Comparison of ENCODE assay signal across 8 mouse cellular contexts in genomic region chr8:126661511-126662142, GRCm38 (mm10).
DNase-seq lines count a peak whose midpoint lies in the region; ATAC-seq lines count a peak whose summit lies in the region.
"Had no signal": no experiment of that assay in that cellular context is flagged by ENCODE, and none has a peak within 500 bp of the region (broad histone marks: within the 10 kb centered on the region; RNA-seq: fewer than 3 reads in every experiment).

No protein-coding gene starts in this region.

- H3K4me3 ChIP-seq in embryonic facial prominence, embryonic 14.5 days (ENCODE audit: low read depth, low read length), result no peak overlapping the region
- no peak overlapping the region for H3K4me3 ChIP-seq in hindbrain, embryonic 14.5 days (replicated peaks; ENCODE audit: low read length)
- H3K4me3 ChIP-seq in midbrain, embryonic 12.5 days, result no peak overlapping the region

- H3K36me3 ChIP-seq in embryonic facial prominence, embryonic 14.5 days (ENCODE audit: control insufficient read depth, insufficient read depth, low read length), result no peaks in the 10 kb centered on the region
- H3K36me3 ChIP-seq in hindbrain, embryonic 14.5 days (replicated peaks; ENCODE audit: control insufficient read depth, insufficient read depth), result no peaks in the 10 kb centered on the region
- no peaks in the 10 kb centered on the region for H3K36me3 ChIP-seq in midbrain, embryonic 12.5 days

- DNase-seq in thymus, postnatal 4 days, result peak; percentile 34
- no peak for DNase-seq in thymus, postnatal 14 days
- no peak for DNase-seq in embryonic facial prominence, embryonic 14.5 days (ENCODE audit: low spot score)
- no peak for DNase-seq in hindbrain, embryonic 14.5 days (ENCODE audit: low spot score)
- no peak for DNase-seq in urinary bladder, postnatal 25 days (ENCODE audit: low spot score)
- no peak for DNase-seq in adipocyte (ENCODE audit: low spot score)

- 40% methylated on average over 14 of the region's 14 CpGs for WGBS in embryonic facial prominence, embryonic 14.5 days
- 20% methylated on average over 14 of the region's 14 CpGs for WGBS in hindbrain, embryonic 14.5 days
- WGBS in midbrain, embryonic 12.5 days, result 33% methylated on average over 14 of the region's 14 CpGs

- no peak overlapping the region for H3K9ac ChIP-seq in embryonic facial prominence, embryonic 14.5 days (ENCODE audit: low read depth, low read length)
- H3K9ac ChIP-seq in hindbrain, embryonic 14.5 days, result peak overlapping the region; percentile 21; the same call in 1 of the 2 replicates
- H3K9ac ChIP-seq in midbrain, embryonic 12.5 days (replicated peaks), result no peak overlapping the region; the same call in 1 of the 2 replicates

- peak overlapping the region; percentile 36 for H3K4me2 ChIP-seq in embryonic facial prominence, embryonic 14.5 days (ENCODE audit: low read depth, low read length)
- peak overlapping the region; percentile 23 for H3K4me2 ChIP-seq in hindbrain, embryonic 14.5 days (replicated peaks)
- peak overlapping the region; percentile 28; the same call in 1 of the 2 replicates for H3K4me2 ChIP-seq in midbrain, embryonic 12.5 days (replicated peaks)

- no peak for ATAC-seq in embryonic facial prominence, embryonic 14.5 days (ENCODE audit: low read depth)
- peak; percentile 5; the same call in 1 of the 2 replicates for ATAC-seq in hindbrain, embryonic 14.5 days (ENCODE audit: low FRiP score)
- ATAC-seq in midbrain, embryonic 12.5 days (ENCODE audit: low FRiP score, low read depth), result no peak

- H3K9me3 ChIP-seq in embryonic facial prominence, embryonic 14.5 days (ENCODE audit: control insufficient read depth, low read length), result no peaks in the 10 kb centered on the region
- H3K9me3 ChIP-seq in hindbrain, embryonic 14.5 days (ENCODE audit: control insufficient read depth, low read length), result no peaks in the 10 kb centered on the region
- H3K9me3 ChIP-seq in midbrain, embryonic 12.5 days, result no peaks in the 10 kb centered on the region
- H3K9me3 ChIP-seq: megakaryocyte, embryonic 14.5 days had no signal

- peak overlapping the region; percentile 99 for H3K27ac ChIP-seq in embryonic facial prominence, embryonic 14.5 days (replicated peaks; ENCODE audit: low read depth, low read length)
- peak overlapping the region; percentile 98 for H3K27ac ChIP-seq in hindbrain, embryonic 14.5 days
- H3K27ac ChIP-seq in midbrain, embryonic 12.5 days (replicated peaks), result peak overlapping the region; percentile 81

- H3K4me1 ChIP-seq in embryonic facial prominence, embryonic 14.5 days (ENCODE audit: control insufficient read depth, insufficient read depth, low read length), result peaks cover 68% of the 10 kb centered on the region
- H3K4me1 ChIP-seq in hindbrain, embryonic 14.5 days (replicated peaks; ENCODE audit: control insufficient read depth, insufficient read depth, low read length), result peaks cover 71% of the 10 kb centered on the region
- peaks cover 74% of the 10 kb centered on the region for H3K4me1 ChIP-seq in midbrain, embryonic 12.5 days

- H3K27me3 ChIP-seq in embryonic facial prominence, embryonic 14.5 days (replicated peaks; ENCODE audit: control insufficient read depth, insufficient read depth, low read length), result no peaks in the 10 kb centered on the region
- H3K27me3 ChIP-seq in hindbrain, embryonic 14.5 days (ENCODE audit: control insufficient read depth, insufficient read depth, low read length), result no peaks in the 10 kb centered on the region
- no peaks in the 10 kb centered on the region for H3K27me3 ChIP-seq in midbrain, embryonic 12.5 days
- H3K27me3 ChIP-seq: megakaryocyte, embryonic 14.5 days had no signal
